Mouse (Mus musculus) adrenal gland, adult 18-20 months (tissue): ENCODE results near the gene Pla2g6. TPM values are rescaled to one million over a fixed set of nuclear protein-coding genes. Genes with fewer than 3 reads are reported as not detected.

ENCODE experiments used
- DNase-seq, 2 experiments: peaks; one replicate each; pipeline ENCODE4 v3.0.0; 2021 to 2022; ENCODE audit warnings: low spot score in 2 of 2
- microRNA-seq, 2 experiments: library from miRNA; unstranded; fragments of <30 nt; microRNA quantifications; one replicate each; pipeline ENCODE4 v1.2.0; 2021; ENCODE audit warnings: borderline number of aligned reads in 2 of 2
- total RNA-seq, 2 experiments: library from RNA; stranded (reverse); gene quantifications; 1 replicate in 1 of 2; 2 replicates in 1 of 2; pipeline ENCODE4 v1.2.3; 2021

Pla2g6 gene
- total RNA-seq, 2 experiments from 2014 or later = 25.3 to 26.5 TPM

- peak; percentile 92 to 95 for DNase-seq
These were observed 84.8 kb downstream of the Pla2g6 start for GRCm38 (mm10) chr15:79243234-79244042.

GRCm38 (mm10) chr15:79242574-79243233 is 85.5 kb downstream of the Pla2g6 start:
- DNase-seq = no peak

- no peak for DNase-seq
These were observed 90.2 kb downstream of the Pla2g6 start for GRCm38 (mm10) chr15:79238036-79238435.

Small RNAs within 50 kb of the gene (microRNA-seq; reads per million reads assigned to microRNA genes)
- gene Mir1943 = 3.3 to 14.1 reads per million in 2 experiments

Other genes starting within 250 kb of the Pla2g6 start
- 10 to 100 TPM; 39.0 to 45.5 TPM for gene Micall1, start 219.5 kb downstream of the Pla2g6 start, total RNA-seq
- gene Polr2f, start 187.4 kb downstream of the Pla2g6 start, total RNA-seq = 100 to 1,000 TPM; 137 to 150 TPM
- gene 1700088E04Rik, start 187.1 kb downstream of the Pla2g6 start, total RNA-seq = 1 to 10 TPM; 7.2 to 8.2 TPM
- gene Sox10, start 163.2 kb downstream of the Pla2g6 start, total RNA-seq = 1 to 10 TPM in 1 of 2 experiments, under 1 TPM in 1; 0.76 to 2.4 TPM
- 10 to 100 TPM; 15.7 to 18.4 TPM for gene Pick1, start 99.2 kb downstream of the Pla2g6 start, total RNA-seq
- under 1 TPM in 1 of 2 experiments, not detected in 1; 0.29 TPM for gene Gm49486, start 99.0 kb downstream of the Pla2g6 start, total RNA-seq
- gene Slc16a8, start 73.6 kb downstream of the Pla2g6 start, total RNA-seq = not detected
- under 1 TPM; 0.13 to 0.93 TPM for gene Baiap2l2, start 42.9 kb downstream of the Pla2g6 start, total RNA-seq
- gene Maff, start 18.2 kb upstream of the Pla2g6 start, total RNA-seq = 10 to 100 TPM; 14.1 to 44.6 TPM
- 10 to 100 TPM; 48.2 to 83.4 TPM for gene Tmem184b, start 75.2 kb upstream of the Pla2g6 start, total RNA-seq
- gene Csnk1e, start 127.2 kb upstream of the Pla2g6 start, total RNA-seq = 10 to 100 TPM; 69.2 to 80.6 TPM
- under 1 TPM in 1 of 2 experiments, not detected in 1; 0.42 TPM for gene Kcnj4, start 176.9 kb upstream of the Pla2g6 start, total RNA-seq
- gene Kdelr3, start 188.0 kb upstream of the Pla2g6 start, total RNA-seq = 1 to 10 TPM; 1.6 to 4.0 TPM
- 100 to 1,000 TPM; 263 to 265 TPM for gene Ddx17, start 218.4 kb upstream of the Pla2g6 start, total RNA-seq